ENCODE assay signal across 8 mouse cellular contexts in the genomic region with DNA sequence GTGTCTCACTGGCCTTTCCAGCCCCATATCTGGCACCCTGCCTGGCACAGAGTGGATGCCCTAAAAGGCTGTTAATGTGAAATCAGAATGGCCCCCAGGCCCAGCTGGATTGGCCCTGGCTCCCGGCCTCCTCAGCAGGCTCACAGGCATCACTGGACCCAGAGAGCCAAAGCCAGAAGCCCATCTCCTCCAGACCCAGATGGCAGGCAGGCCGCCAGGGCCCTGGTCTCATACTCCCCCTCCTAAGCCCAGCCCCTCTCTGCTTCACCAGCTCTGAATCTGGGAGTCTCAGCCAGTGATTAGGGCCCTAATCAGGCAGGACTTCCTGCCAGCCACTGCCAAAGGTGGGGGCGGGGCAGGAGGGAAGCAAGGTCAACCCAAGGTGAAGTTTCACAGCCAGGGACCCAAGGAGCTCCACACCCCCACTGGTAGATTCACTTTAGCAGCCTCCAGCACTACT.
DNase-seq lines count a peak whose midpoint lies in the region; ATAC-seq and TF ChIP-seq lines count a peak whose summit lies in the region.

No protein-coding gene starts in this region.

- DNase-seq in gastrocnemius, adult 2 months, result peak; percentile 74
- DNase-seq in gastrocnemius, adult 18-20 months (ENCODE audit: low spot score), result no peak
- DNase-seq in forebrain, embryonic 11.5 days (ENCODE audit: low spot score), result no peak
- no peak for DNase-seq in hindbrain, embryonic 11.5 days (ENCODE audit: low spot score)
- peak; percentile 31 for DNase-seq in limb, embryonic 14.5 days (ENCODE audit: low spot score)
- DNase-seq in midbrain, postnatal 0 days (ENCODE audit: low spot score), result peak; percentile 78

- peak overlapping the region; percentile 86 for H3K27ac ChIP-seq in gastrocnemius, adult 2 months
- H3K27ac ChIP-seq in forebrain, embryonic 11.5 days (ENCODE audit: low read depth, low read length), result no peak overlapping the region
- H3K27ac ChIP-seq in hindbrain, embryonic 11.5 days (ENCODE audit: low read depth, low read length), result peak overlapping the region; percentile 10; the same call in 1 of the 2 replicates
- peak overlapping the region; percentile 76 for H3K27ac ChIP-seq in limb, embryonic 14.5 days (replicated peaks; ENCODE audit: low read depth, low read length)
- peak overlapping the region; percentile 9; the same call in 1 of the 2 replicates for H3K27ac ChIP-seq in midbrain, postnatal 0 days (ENCODE audit: low read depth, low read length)

- WGBS in forebrain, embryonic 11.5 days, result 33% methylated on average over 3 of the region's 3 CpGs
- 38% methylated on average over 3 of the region's 3 CpGs for WGBS in hindbrain, embryonic 11.5 days
- WGBS in limb, embryonic 14.5 days, result 9% methylated on average over 3 of the region's 3 CpGs
- 35% methylated on average over 3 of the region's 3 CpGs for WGBS in midbrain, postnatal 0 days

- H3K9me3 ChIP-seq in forebrain, embryonic 11.5 days (ENCODE audit: control insufficient read depth, low read length), result no peaks in the 10 kb centered on the region
- no peaks in the 10 kb centered on the region for H3K9me3 ChIP-seq in hindbrain, embryonic 11.5 days (ENCODE audit: control insufficient read depth, low read length)
- H3K9me3 ChIP-seq in limb, embryonic 14.5 days (ENCODE audit: control insufficient read depth, low read length), result no peaks in the 10 kb centered on the region
- no peaks in the 10 kb centered on the region for H3K9me3 ChIP-seq in midbrain, postnatal 0 days (ENCODE audit: low read length)

- H3K4me1 ChIP-seq in forebrain, embryonic 11.5 days (replicated peaks; ENCODE audit: control insufficient read depth, insufficient read depth, low read length), result 0 out of 2 replicates have a peak, but pooled peaks cover 3% of the 10 kb centered on the region
- H3K4me1 ChIP-seq in hindbrain, embryonic 11.5 days (replicated peaks; ENCODE audit: control insufficient read depth, insufficient read depth, low read length), result peaks cover 5% of the 10 kb centered on the region
- H3K4me1 ChIP-seq in limb, embryonic 14.5 days (ENCODE audit: control insufficient read depth, insufficient read depth, low read length), result peaks cover 77% of the 10 kb centered on the region
- 0 out of 2 replicates have a peak, but pooled peaks cover 3% of the 10 kb centered on the region for H3K4me1 ChIP-seq in midbrain, postnatal 0 days (ENCODE audit: insufficient read depth, low read length)

- H3K4me2 ChIP-seq in forebrain, embryonic 11.5 days (ENCODE audit: low read depth, low read length, severe bottlenecking), result no peak overlapping the region
- no peak overlapping the region for H3K4me2 ChIP-seq in hindbrain, embryonic 11.5 days (replicated peaks; ENCODE audit: low read depth, low read length)
- H3K4me2 ChIP-seq in limb, embryonic 14.5 days (replicated peaks; ENCODE audit: low read depth, low read length, severe bottlenecking), result peak overlapping the region; percentile 23; the same call in 1 of the 2 replicates
- H3K4me2 ChIP-seq in midbrain, postnatal 0 days (ENCODE audit: low read depth, low read length, poor library complexity, severe bottlenecking), result no peak overlapping the region

- no peak overlapping the region for H3K9ac ChIP-seq in forebrain, embryonic 11.5 days (ENCODE audit: low read length)
- H3K9ac ChIP-seq in hindbrain, embryonic 11.5 days (ENCODE audit: low read depth, low read length), result peak overlapping the region; percentile 29; the same call in 1 of the 2 replicates
- 0 out of 2 replicates have a peak overlapping the region, but pooled peaks have one; percentile 16 for H3K9ac ChIP-seq in limb, embryonic 14.5 days (ENCODE audit: low read depth, low read length, severe bottlenecking)
- no peak overlapping the region for H3K9ac ChIP-seq in midbrain, postnatal 0 days (replicated peaks; ENCODE audit: low read length, poor library complexity, severe bottlenecking)

- H3K36me3 ChIP-seq in forebrain, embryonic 11.5 days (ENCODE audit: control insufficient read depth, insufficient read depth, low read length), result no peaks in the 10 kb centered on the region
- no peaks in the 10 kb centered on the region for H3K36me3 ChIP-seq in hindbrain, embryonic 11.5 days (ENCODE audit: control insufficient read depth, insufficient read depth, low read length)
- H3K36me3 ChIP-seq in limb, embryonic 14.5 days (ENCODE audit: control insufficient read depth, insufficient read depth, low read length), result peaks cover 7% of the 10 kb centered on the region; the same call in 1 of the 2 replicates
- no peaks in the 10 kb centered on the region for H3K36me3 ChIP-seq in midbrain, postnatal 0 days (ENCODE audit: insufficient read depth, low read length)

- TF ChIP-seq POLR2A in limb, embryonic 14.5 days (IDR thresholded peaks at IDR 0.05; ENCODE audit: borderline replicate concordance, extremely low read depth, insufficient read depth, insufficient read length), result no peak

- H3K4me3 ChIP-seq in gastrocnemius, adult 2 months, result peak overlapping the region; percentile 81
- H3K4me3 ChIP-seq in forebrain, embryonic 11.5 days (ENCODE audit: low read depth, low read length), result no peak overlapping the region
- no peak overlapping the region for H3K4me3 ChIP-seq in hindbrain, embryonic 11.5 days (ENCODE audit: low read depth, low read length)
- H3K4me3 ChIP-seq in limb, embryonic 14.5 days (replicated peaks; ENCODE audit: low read length), result no peak overlapping the region
- no peak overlapping the region for H3K4me3 ChIP-seq in midbrain, postnatal 0 days (ENCODE audit: low read depth, low read length)

- no peak for TF ChIP-seq CTCF in gastrocnemius, adult 2 months (IDR thresholded peaks at IDR 0.05)
- TF ChIP-seq CTCF in midbrain, postnatal 0 days (IDR thresholded peaks at IDR 0.05), result no peak

- intact Hi-C loops in gastrocnemius, adult 2 months (cut with DNase I), result no loop called here

- peaks cover under 1% of the 10 kb centered on the region; the same call in 1 of the 2 replicates for H3K27me3 ChIP-seq in forebrain, embryonic 11.5 days (ENCODE audit: control insufficient read depth, insufficient read depth, low read length)
- no peaks in the 10 kb centered on the region for H3K27me3 ChIP-seq in hindbrain, embryonic 11.5 days (ENCODE audit: control insufficient read depth, insufficient read depth, low read length)
- H3K27me3 ChIP-seq in limb, embryonic 14.5 days (ENCODE audit: control insufficient read depth, insufficient read depth, low read length), result no peaks in the 10 kb centered on the region
- H3K27me3 ChIP-seq in midbrain, postnatal 0 days (ENCODE audit: insufficient read depth, low read length), result no peaks in the 10 kb centered on the region

- ATAC-seq in forebrain, embryonic 11.5 days (replicated peaks; ENCODE audit: low FRiP score), result 0 out of 2 replicates have a peak, but pooled peaks have one; percentile 30
- ATAC-seq in hindbrain, embryonic 11.5 days (ENCODE audit: low FRiP score), result 0 out of 2 replicates have a peak, but pooled peaks have one; percentile 24
- ATAC-seq in limb, embryonic 14.5 days (ENCODE audit: low FRiP score, low read depth), result peak; percentile 38; the same call in 1 of the 2 replicates
- no peak for ATAC-seq in midbrain, postnatal 0 days (ENCODE audit: low FRiP score)
- ATAC-seq in cerebellum, adult (ENCODE audit: insufficient number of reproducible peaks, low FRiP score, low TSS enrichment), result no peak
- no peak for ATAC-seq in erythroid progenitor cell, adult 5-6 weeks (replicated peaks; ENCODE audit: low FRiP score, poor library complexity, severe bottlenecking)

Comparison
In these comparisons a context has a peak if more than half of its experiments do, and no peak if none do; other contexts are left out.
1. DNase-seq: peak in gastrocnemius, adult 2 months (single experiment), limb, embryonic 14.5 days (single experiment) and midbrain, postnatal 0 days (single experiment); none in gastrocnemius, adult 18-20 months (single experiment), forebrain, embryonic 11.5 days (single experiment) and hindbrain, embryonic 11.5 days (single experiment).
2. ATAC-seq: peak in forebrain, embryonic 11.5 days (single experiment), hindbrain, embryonic 11.5 days (single experiment) and limb, embryonic 14.5 days (single experiment); none in midbrain, postnatal 0 days (single experiment), cerebellum, adult (single experiment) and erythroid progenitor cell, adult 5-6 weeks (single experiment).
3. H3K9ac ChIP-seq: peak in hindbrain, embryonic 11.5 days (single experiment) and limb, embryonic 14.5 days (single experiment); none in forebrain, embryonic 11.5 days (single experiment) and midbrain, postnatal 0 days (single experiment).